Mouse (Mus musculus) forebrain, postnatal 0 days (tissue): ENCODE measurements around the gene Ncmap. TPM values are rescaled to one million over a fixed set of nuclear protein-coding genes. Genes with fewer than 3 reads are reported as not detected.
A peak's percentile ranks its signal among the peaks of the same experiment; 100 is the strongest.

Source experiments
- ATAC-seq: fragments of 200-750 bp; cut with Nextera tagmentation; 2 replicates; pipeline ENCODE4 v1.8.0; 2017; ENCODE audit warnings: mild to moderate bottlenecking, moderate library complexity
- DNase-seq: peaks from one replicate; pipeline ENCODE4 v3.0.0-alpha.2; 2015
- H3K27ac ChIP-seq: fragments of 300-500 bp; sonication (generic); 2 replicates; pipeline ENCODE4 v1.5.1; 2014; ENCODE audit warnings: low read depth, mild to moderate bottlenecking, antibody characterized with exemption, low read length, moderate library complexity, mixed read lengths
- H3K27me3 ChIP-seq: fragments of 300-500 bp; sonication (generic); 2 replicates; pipeline ENCODE4 v1.6.1; 2014; ENCODE audit warnings: mild to moderate bottlenecking, low read length, mixed read lengths; ENCODE audit not compliant: insufficient read depth
- H3K36me3 ChIP-seq: fragments of 300-500 bp; sonication (generic); 2 replicates; pipeline ENCODE4 v1.6.1; 2014; ENCODE audit warnings: mild to moderate bottlenecking, moderate library complexity; ENCODE audit not compliant: insufficient read depth
- H3K4me1 ChIP-seq: fragments of 300-500 bp; sonication (generic); 2 replicates; pipeline ENCODE4 v1.6.1; 2014; ENCODE audit warnings: antibody characterized with exemption; ENCODE audit not compliant: insufficient read depth
- H3K4me2 ChIP-seq: fragments of 300-500 bp; sonication (generic); 2 replicates; pipeline ENCODE4 v1.6.1; 2014; ENCODE audit warnings: low read depth, mild to moderate bottlenecking, moderate library complexity
- H3K4me3 ChIP-seq: fragments of 300-500 bp; sonication (generic); 2 replicates; pipeline ENCODE4 v1.5.1; 2014; ENCODE audit warnings: low read depth, low read length, mixed read lengths
- H3K9ac ChIP-seq: fragments of 300-500 bp; sonication (generic); 2 replicates; pipeline ENCODE4 v1.6.1; 2014; ENCODE audit warnings: mild to moderate bottlenecking
- H3K9me3 ChIP-seq: fragments of 300-500 bp; sonication (generic); 2 replicates; pipeline ENCODE4 v1.6.1; 2016; ENCODE audit warnings: low read length
- CTCF ChIP-seq: sonication (generic); IDR thresholded peaks from 2 replicates; pipeline ENCODE4 v1.5.1; 2016; ENCODE audit warnings: antibody characterized with exemption, control low read depth, low read depth
- WGBS: fragments of 180-500 bp; shearing (Covaris S2); extraction: QIAGEN DNeasy Blood & Tissue Kit; methylation state at CpG from one replicate; pipeline ENCODE4 v1.1.7; 2014; 5-methylcytosine and 5-hydroxymethylcytosine counted together
- polyA plus RNA-seq: library from polyadenylated mRNA; unstranded; fragments of >200 nt; fragmentation: Nextera tagmentation; extraction: Ambion mirVana; gene quantifications from 2 replicates; pipeline ENCODE4 v1.2.1, GENCODE M21; 2015
- total RNA-seq: library from RNA; depleted of rRNA; stranded (reverse); fragments of >200 nt; gene quantifications from 2 replicates; pipeline ENCODE4 v1.2.3, GENCODE M21; 2014

Gene Ncmap
- total and polyA plus RNA-seq, 2 experiments from 2014 or later = 0.86 to 0.90 TPM

DNA sequence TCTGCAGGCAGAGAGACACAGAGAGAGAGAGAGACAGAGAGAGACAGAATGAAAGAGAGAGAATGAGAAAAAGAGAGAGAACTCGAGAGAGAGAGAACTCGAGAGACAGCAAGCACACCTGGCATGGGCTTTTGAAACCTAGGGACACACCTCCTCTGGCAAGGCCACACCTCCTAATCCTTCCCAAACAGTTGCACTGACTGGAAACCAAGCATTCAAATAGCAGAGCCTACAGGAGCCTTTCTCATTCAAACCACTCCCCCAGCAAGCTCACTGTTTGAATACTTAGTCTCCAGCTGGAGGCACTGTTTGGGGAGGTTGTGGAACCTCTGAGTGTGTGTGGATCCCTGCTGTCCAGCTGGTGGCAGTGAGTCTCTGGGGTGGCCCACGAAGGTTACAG lies 5.2 kb downstream of the Ncmap start:
- Histone ChIP-seq H3K4me3 (no peak overlapping the region), H3K4me2 (no peak overlapping the region), H3K9me3 (no peaks in the 10 kb centered on the region), H3K27ac (no peak overlapping the region), H3K9ac (no peak overlapping the region), H3K4me1 (no peaks in the 10 kb centered on the region), H3K36me3 (no peaks in the 10 kb centered on the region), H3K27me3 (peaks cover 5% of the 10 kb centered on the region; the same call in 1 of the 2 replicates)
- no peak for TF ChIP-seq CTCF
- DNase-seq = no peak
- ATAC-seq = no peak
- WGBS = 85% methylated on average over 3 of the region's 3 CpGs

DNA sequence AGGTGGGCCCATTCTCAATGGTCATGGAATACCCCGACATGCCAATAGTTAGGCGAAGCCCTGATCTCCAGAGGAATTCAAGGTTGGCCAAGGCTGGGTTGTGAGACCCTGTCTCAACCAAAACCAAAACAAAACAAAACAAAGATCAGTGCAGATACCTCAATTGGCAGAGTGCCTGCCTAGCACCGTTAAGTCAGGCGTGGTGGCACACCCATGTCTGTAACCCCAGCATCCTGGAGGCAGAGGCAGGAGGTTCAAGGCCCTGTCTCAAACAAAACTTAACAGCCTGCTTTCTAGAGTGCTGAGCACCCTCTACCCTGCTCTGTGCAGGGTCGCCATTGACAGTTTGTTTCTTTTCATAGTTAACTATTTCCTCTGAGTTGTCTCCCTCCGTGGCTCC lies 7.0 kb downstream of the Ncmap start:
- Histone ChIP-seq H3K9me3 (no peaks in the 10 kb centered on the region), H3K27me3 (no peaks in the 10 kb centered on the region), H3K27ac (no peak overlapping the region), H3K36me3 (no peaks in the 10 kb centered on the region), H3K9ac (no peak overlapping the region), H3K4me2 (no peak overlapping the region), H3K4me3 (no peak overlapping the region), H3K4me1 (no peaks in the 10 kb centered on the region)
- TF ChIP-seq CTCF = no peak
- ATAC-seq (no peak), DNase-seq (no peak)
- 57% methylated on average over 6 of the region's 6 CpGs for WGBS

DNA sequence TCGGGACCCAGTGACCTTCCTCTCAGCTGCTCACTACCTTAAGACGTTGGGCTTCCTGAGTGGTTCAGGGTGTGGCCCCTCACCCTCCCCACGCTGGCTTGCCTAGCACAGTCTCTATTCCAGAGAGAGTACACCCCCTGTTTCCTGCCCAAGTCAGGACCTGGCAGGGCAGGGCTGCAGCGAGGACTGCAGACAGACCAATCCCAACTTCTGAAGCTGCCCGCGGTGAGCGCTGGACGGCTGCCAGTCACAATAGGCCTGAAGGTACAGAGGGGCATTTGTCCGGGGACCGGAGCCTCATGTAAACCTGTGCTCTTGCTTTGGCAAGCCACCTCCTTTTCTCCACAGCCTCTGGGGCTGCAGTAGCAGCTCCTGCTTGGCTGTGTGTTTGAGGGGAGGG lies 12.4 kb downstream of the Ncmap start:
- no peak overlapping the region for H3K4me2 ChIP-seq
- DNase-seq (no peak), ATAC-seq (no peak; the same call in 1 of the 2 replicates)
- no peaks in the 10 kb centered on the region for H3K36me3 ChIP-seq
- no peaks in the 10 kb centered on the region for H3K27me3 ChIP-seq
- no peak overlapping the region for H3K4me3 ChIP-seq
- TF ChIP-seq CTCF = no peak
- no peaks in the 10 kb centered on the region for H3K4me1 ChIP-seq
- H3K9ac ChIP-seq = no peak overlapping the region
- 38% methylated on average over 10 of the region's 10 CpGs for WGBS
- no peaks in the 10 kb centered on the region for H3K9me3 ChIP-seq
- no peak overlapping the region for H3K27ac ChIP-seq

DNA sequence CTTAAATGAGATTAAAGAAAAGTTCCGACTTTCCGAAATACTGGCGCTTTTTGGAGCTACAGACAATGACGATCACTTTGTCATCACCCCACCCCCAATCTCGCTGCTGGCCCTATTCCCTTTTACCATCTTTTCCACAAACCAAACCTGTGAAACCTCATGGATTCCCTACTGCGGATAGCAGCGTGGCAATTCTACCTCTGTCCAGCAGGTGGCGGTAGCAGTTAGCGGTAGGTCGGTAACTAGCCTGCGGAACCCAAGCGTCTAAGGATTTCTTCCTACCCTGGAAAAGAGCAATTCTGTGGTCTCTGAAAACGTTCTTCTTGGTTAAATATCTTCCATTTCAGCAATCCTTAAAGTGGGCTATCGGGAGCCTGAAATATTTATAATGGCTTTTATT lies 15.7 kb downstream of the Ncmap start:
- peak; percentile 97 for TF ChIP-seq CTCF
- 4% methylated on average over 14 of the region's 14 CpGs for WGBS
- peak; percentile 76 for ATAC-seq
- Histone ChIP-seq H3K4me3 (no peak overlapping the region), H3K9ac (no peak overlapping the region), H3K27ac (no peak overlapping the region), H3K27me3 (no peaks in the 10 kb centered on the region), H3K9me3 (no peaks in the 10 kb centered on the region), H3K36me3 (no peaks in the 10 kb centered on the region), H3K4me2 (no peak overlapping the region), H3K4me1 (no peaks in the 10 kb centered on the region)
- peak; percentile 93 for DNase-seq

DNA sequence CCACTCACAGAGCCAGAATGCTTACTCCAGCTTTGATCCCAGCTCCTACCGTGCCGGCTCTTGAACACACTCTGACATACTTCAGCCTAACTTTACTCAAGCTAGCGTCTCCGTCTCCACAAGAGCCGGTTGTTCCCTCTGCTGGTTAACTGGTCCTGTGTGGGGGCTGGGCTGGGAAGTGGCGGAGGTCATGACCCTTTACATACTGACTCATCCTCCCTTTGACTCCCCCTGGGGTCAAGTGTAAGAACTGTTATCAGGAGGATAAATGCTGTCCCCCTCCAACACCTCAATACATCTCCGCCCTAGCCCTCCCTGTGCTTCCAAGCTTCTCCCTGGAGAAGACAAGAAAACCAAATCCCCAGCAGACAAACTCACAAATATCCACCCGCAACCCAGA lies 16.7 kb downstream of the Ncmap start:
- WGBS = 61% methylated on average over 8 of the region's 8 CpGs
- Histone ChIP-seq H3K27ac (no peak overlapping the region), H3K4me2 (no peak overlapping the region), H3K9me3 (no peaks in the 10 kb centered on the region), H3K4me1 (no peaks in the 10 kb centered on the region), H3K4me3 (no peak overlapping the region), H3K9ac (no peak overlapping the region), H3K36me3 (no peaks in the 10 kb centered on the region), H3K27me3 (no peaks in the 10 kb centered on the region)
- DNase-seq (no peak), ATAC-seq (no peak)
- no peak for TF ChIP-seq CTCF

DNA sequence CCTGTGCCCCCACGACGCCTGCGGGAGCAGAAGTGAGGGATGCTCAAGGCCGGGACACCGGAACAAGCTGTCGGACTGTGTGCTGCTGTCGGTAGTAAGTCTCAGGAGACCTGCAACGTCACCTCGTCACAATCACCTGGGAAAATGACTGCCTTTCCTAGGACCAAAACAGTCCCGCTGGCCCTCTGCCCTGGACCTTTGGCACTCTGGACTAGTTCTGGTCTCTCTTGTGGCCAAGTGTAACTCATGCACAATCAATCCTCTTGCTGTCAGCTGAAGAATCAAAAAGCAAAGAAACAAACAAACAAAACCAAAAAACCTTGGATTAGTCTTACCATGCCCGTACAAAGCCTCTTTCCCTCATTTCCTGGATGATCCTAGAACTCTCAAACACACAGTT lies 20.8 kb downstream of the Ncmap start:
- H3K4me3 ChIP-seq = no peak overlapping the region
- H3K9ac ChIP-seq = no peak overlapping the region
- no peak overlapping the region for H3K27ac ChIP-seq
- H3K4me1 ChIP-seq = no peaks in the 10 kb centered on the region
- no peak for TF ChIP-seq CTCF
- DNase-seq (no peak), ATAC-seq (no peak)
- H3K27me3 ChIP-seq = no peaks in the 10 kb centered on the region
- H3K36me3 ChIP-seq = no peaks in the 10 kb centered on the region
- H3K4me2 ChIP-seq = no peak overlapping the region
- H3K9me3 ChIP-seq = no peaks in the 10 kb centered on the region
- WGBS = 85% methylated on average over 11 of the region's 11 CpGs

DNA sequence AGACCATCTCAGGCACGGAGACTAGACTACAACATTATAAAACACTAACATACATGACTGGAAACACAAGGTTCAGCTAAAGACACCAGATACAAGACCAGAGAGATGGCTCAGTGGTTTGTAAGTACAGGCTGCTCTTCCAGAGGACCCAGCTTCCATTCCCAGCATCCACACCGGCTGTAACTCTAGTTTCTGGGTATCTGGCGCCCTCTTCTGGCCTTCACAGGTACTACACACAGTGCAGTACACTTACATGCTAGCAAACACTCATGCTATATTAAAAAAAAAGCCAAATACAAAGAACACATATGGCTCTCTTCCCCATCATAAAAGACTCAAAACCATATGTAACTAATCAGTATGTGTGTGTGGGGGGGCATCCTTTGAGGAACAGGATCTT lies 22.6 kb downstream of the Ncmap start:
- Histone ChIP-seq H3K9me3 (no peaks in the 10 kb centered on the region), H3K4me1 (no peaks in the 10 kb centered on the region), H3K9ac (no peak overlapping the region), H3K27ac (no peak overlapping the region), H3K27me3 (no peaks in the 10 kb centered on the region), H3K4me2 (no peak overlapping the region), H3K4me3 (no peak overlapping the region), H3K36me3 (no peaks in the 10 kb centered on the region)
- no peak for DNase-seq
- peak; percentile 48 for TF ChIP-seq CTCF
- WGBS = 61% methylated on average over 3 of the region's 3 CpGs
- no peak for ATAC-seq

DNA sequence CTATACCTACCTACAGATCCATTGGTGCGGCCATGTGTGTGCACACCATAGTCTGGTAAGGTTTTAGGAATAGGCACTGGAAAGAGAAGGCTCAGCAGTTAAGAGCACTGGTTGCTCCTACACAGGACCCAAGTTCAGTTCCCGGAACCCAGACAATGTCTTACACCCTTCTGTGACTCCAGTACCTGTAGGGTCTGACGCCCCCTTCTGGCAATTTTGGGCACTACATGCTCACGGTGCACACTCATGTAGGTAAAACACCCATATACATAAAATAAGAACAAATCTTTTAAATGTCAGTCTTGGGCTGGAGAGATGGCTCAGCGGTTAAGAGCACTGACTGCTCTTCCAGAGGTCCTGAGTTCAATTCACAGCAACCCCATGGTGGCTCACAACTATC lies 24.7 kb downstream of the Ncmap start:
- Histone ChIP-seq H3K27ac (no peak overlapping the region), H3K4me1 (no peaks in the 10 kb centered on the region), H3K9me3 (no peaks in the 10 kb centered on the region), H3K4me2 (no peak overlapping the region), H3K9ac (no peak overlapping the region), H3K4me3 (no peak overlapping the region), H3K27me3 (no peaks in the 10 kb centered on the region), H3K36me3 (no peaks in the 10 kb centered on the region)
- ATAC-seq (no peak), DNase-seq (no peak)
- TF ChIP-seq CTCF = no peak
- WGBS = 81% methylated on average over 5 of the region's 5 CpGs
